Mouse (Mus musculus) CD8-positive naive resting alpha-beta T cell, adult 57 days (primary cell): Measurements from ENCODE around the gene Ube2j2. TPM values are rescaled to one million over a fixed set of nuclear protein-coding genes. Genes with fewer than 3 reads are reported as not detected.

Experiments used
- total RNA-seq: library from RNA; stranded (reverse); gene quantifications from one replicate; pipeline ENCODE4 v1.2.4, GENCODE M21; 2023

Ube2j2 gene
- total RNA-seq, result 114 TPM

DNA sequence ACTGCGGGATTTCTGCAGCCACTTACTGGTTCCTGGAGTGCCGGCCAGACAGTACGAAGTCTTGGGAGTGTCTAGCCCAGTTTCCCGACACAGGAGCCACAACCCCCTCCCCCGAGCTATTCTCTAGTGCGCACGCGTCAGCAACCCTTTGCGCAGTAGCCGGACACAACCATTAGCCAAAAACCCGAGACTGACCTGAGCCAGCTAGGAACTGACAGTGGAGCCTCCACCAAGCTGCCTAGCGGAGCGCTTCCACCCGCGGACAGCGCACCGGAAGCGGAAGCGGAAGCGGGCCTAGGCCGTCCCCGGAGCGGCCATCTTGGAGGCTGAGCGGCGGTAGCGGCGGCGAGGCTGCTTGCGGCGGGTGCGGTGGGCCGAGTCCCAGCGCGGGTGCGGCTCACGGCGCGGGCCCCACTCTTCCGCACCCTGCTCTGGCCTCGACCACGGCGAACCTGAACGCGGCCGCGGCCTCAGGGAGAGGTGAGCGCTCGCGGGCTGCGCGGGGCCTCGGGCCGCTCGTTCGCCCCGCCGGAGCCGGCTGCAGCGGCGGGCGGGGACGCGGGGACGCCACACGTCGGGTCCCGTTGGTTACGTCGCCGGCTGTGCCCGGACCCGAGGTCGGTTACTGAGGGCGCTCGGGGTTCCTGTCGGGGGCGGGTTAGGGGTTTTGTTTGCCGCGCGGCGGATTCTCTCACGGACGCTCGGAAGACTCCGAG is at the start of gene Ube2j2:
Ube2j2 (plus strand) TSS at position 298 of the 716 bp plus-strand sequence.

DNA sequence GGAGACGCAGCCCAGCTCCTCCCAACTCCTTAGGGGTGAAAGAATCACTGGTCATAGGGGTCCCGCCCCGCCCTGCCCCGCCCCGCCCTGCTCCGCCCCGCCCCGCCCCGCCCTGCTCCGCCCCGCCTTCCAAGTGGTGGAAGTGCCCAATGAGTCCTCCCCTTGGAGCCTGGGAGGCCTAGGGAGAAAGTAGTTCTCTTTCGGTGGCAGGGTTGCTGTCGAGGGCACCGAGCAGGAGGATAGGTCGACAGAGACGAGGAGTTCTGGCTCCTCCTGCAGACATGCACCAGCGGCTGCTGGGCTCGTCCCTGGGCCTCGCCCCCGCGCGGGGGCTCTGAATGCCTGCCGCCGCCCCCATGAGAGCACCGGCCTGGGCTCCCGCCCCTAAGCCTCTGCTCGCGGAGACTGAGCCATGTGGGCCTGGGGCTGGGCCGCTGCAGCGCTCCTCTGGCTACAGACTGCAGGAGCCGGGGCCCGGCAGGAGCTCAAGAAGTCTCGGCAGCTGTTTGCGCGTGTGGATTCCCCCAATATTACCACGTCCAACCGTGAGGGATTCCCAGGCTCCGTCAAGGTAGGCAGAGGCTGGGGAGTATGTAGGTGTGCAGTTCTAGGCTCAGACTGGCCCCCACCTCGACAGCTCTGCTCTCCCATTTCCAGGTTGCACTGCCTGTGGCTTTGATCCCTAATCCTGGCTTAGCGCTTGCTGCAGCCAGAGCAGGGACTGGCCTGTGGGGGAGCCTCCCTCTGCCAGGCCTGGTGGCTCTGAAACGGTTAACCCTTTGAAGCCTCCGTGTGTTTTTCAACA is 18.7 kb downstream of the Ube2j2 start, which contains the start of gene C1qtnf12:
C1qtnf12 (plus strand) TSS at position 152 of the 805 bp plus-strand sequence.

DNA sequence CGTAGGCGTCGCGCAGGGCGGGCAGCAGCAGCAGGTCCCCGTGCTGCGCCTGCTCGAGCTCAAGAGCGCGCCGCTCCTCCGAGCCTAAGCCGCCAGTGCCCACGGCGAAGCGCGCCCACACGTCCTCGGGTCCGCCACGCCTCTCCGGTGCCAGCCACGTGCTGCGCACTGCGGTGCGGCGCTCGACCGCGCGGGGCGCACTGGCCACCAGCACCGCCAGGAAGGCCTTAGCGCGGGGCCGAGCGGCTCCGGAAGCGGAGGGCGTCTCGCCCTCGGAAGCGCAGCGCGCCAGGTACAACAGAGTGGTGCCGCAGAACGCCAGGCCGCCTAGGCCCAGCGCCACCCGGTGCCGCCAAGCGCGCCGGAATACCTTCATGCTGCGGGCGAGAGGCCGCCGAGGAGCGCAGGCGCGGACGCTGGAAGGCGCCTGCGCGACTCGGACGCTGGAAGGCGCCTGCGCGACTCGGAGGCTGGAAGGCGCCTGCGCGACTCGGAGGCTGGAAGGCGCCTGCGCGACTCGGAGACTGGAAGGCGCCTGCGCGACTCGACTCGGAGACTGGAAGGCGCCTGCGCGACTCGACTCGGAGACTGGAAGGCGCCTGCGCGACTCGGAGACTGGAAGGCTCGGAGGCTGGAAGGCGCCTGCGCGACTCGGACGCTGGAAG is 48.7 kb downstream of the Ube2j2 start, which contains the start of the genes B3galt6 and Sdf4:
B3galt6 (minus strand) TSS at position 409 of the 665 bp plus-strand sequence.
Sdf4 (plus strand) TSS at position 632 of the 665 bp plus-strand sequence.

Other genes with a start within 250 kb of the Ube2j2 start
- gene Fndc10, start 249.5 kb upstream of the Ube2j2 start, total RNA-seq, result 6.3 TPM
- gene Ssu72, start 239.0 kb upstream of the Ube2j2 start, total RNA-seq, result 66.8 TPM
- gene Tmem240, start 209.0 kb upstream of the Ube2j2 start, total RNA-seq, result 0.46 TPM
- 54.1 TPM for gene Atad3a, start 182.7 kb upstream of the Ube2j2 start, total RNA-seq
- not detected for gene Vwa1, start 169.1 kb upstream of the Ube2j2 start, total RNA-seq
- gene Tmem88b, start 158.0 kb upstream of the Ube2j2 start, total RNA-seq, result not detected
- not detected for gene Ankrd65, start 153.4 kb upstream of the Ube2j2 start, total RNA-seq
- 42.1 TPM for gene Mrpl20, start 141.0 kb upstream of the Ube2j2 start, total RNA-seq
- gene Ccnl2, start 131.3 kb upstream of the Ube2j2 start, total RNA-seq, result 224 TPM
- 77.3 TPM for gene Aurkaip1, start 112.6 kb upstream of the Ube2j2 start, total RNA-seq
- gene Mxra8, start 104.2 kb upstream of the Ube2j2 start, total RNA-seq, result 2.2 TPM
- gene Dvl1, start 96.4 kb upstream of the Ube2j2 start, total RNA-seq, result 65.7 TPM
- gene Tas1r3, start 80.5 kb upstream of the Ube2j2 start, total RNA-seq, result 1.3 TPM
- gene Cptp, start 74.4 kb upstream of the Ube2j2 start, total RNA-seq, result 16.1 TPM
- gene Ints11, start 74.3 kb upstream of the Ube2j2 start, total RNA-seq, result 63.0 TPM
- gene Pusl1, start 52.0 kb upstream of the Ube2j2 start, total RNA-seq, result 46.0 TPM
- gene Acap3, start 52.0 kb upstream of the Ube2j2 start, total RNA-seq, result 48.0 TPM
- gene C1qtnf12, start 18.5 kb downstream of the Ube2j2 start, total RNA-seq, result 3.1 TPM
- 2.8 TPM for gene B3galt6, start 48.8 kb downstream of the Ube2j2 start, total RNA-seq
- 167 TPM for gene Sdf4, start 49.0 kb downstream of the Ube2j2 start, total RNA-seq
- gene Tnfrsf4, start 70.0 kb downstream of the Ube2j2 start, total RNA-seq, result 15.7 TPM
- 28.4 TPM for gene Tnfrsf18, start 82.3 kb downstream of the Ube2j2 start, total RNA-seq
- gene Ttll10, start 115.6 kb downstream of the Ube2j2 start, total RNA-seq, result not detected
- gene 9430015G10Rik, start 166.2 kb downstream of the Ube2j2 start, total RNA-seq, result 47.3 TPM
- gene Rnf223, start 186.7 kb downstream of the Ube2j2 start, total RNA-seq, result 1.4 TPM